Mouse (Mus musculus) hindbrain, embryonic 10.5 days (tissue): ENCODE measurements around the gene Epha1. TPM values are rescaled to one million over a fixed set of nuclear protein-coding genes. Genes with fewer than 3 reads are reported as not detected.
A peak's percentile ranks its signal among the peaks of the same experiment; 100 is the strongest.

Experiments
- DNase-seq: peaks from one replicate; pipeline ENCODE4 v3.0.0-alpha.2; 2017; ENCODE audit warnings: low spot score
- H3K27ac ChIP-seq: fragments of 300-500 bp; sonication (generic); 2 replicates; pipeline ENCODE4 v1.5.1; 2016; ENCODE audit warnings: mild to moderate bottlenecking, moderate library complexity
- H3K27me3 ChIP-seq: fragments of 300-500 bp; sonication (generic); 2 replicates; pipeline ENCODE4 v1.6.1; 2016; ENCODE audit warnings: mild to moderate bottlenecking; ENCODE audit not compliant: poor library complexity, insufficient read depth, severe bottlenecking
- H3K36me3 ChIP-seq: fragments of 300-500 bp; sonication (generic); 2 replicates; pipeline ENCODE4 v1.6.1; 2016; ENCODE audit warnings: mild to moderate bottlenecking, moderate library complexity
- H3K4me1 ChIP-seq: fragments of 300-500 bp; sonication (generic); replicated peaks from 2 replicates; pipeline ENCODE4 v1.6.1; 2016; ENCODE audit warnings: mild to moderate bottlenecking
- H3K4me3 ChIP-seq: fragments of 300-500 bp; sonication (generic); 2 replicates; pipeline ENCODE4 v1.5.1; 2016; ENCODE audit warnings: mild to moderate bottlenecking, moderate library complexity
- H3K9me3 ChIP-seq: fragments of 300-500 bp; sonication (generic); 2 replicates; pipeline ENCODE4 v1.6.1; 2016; ENCODE audit warnings: mild to moderate bottlenecking, moderate library complexity
- WGBS: fragments of 180-500 bp; shearing (Covaris S2); methylation state at CpG from one replicate; pipeline ENCODE4 v1.1.7; 2016; 5-methylcytosine and 5-hydroxymethylcytosine counted together
- polyA plus RNA-seq: library from polyadenylated mRNA; unstranded; fragments of >200 nt; fragmentation: Nextera tagmentation; extraction: Ambion mirVana; gene quantifications from 2 replicates; pipeline ENCODE4 v1.2.1, GENCODE M21; 2016

Gene Epha1
- polyA plus RNA-seq, 1 experiment from 2014 or later: 1.8 TPM

DNA sequence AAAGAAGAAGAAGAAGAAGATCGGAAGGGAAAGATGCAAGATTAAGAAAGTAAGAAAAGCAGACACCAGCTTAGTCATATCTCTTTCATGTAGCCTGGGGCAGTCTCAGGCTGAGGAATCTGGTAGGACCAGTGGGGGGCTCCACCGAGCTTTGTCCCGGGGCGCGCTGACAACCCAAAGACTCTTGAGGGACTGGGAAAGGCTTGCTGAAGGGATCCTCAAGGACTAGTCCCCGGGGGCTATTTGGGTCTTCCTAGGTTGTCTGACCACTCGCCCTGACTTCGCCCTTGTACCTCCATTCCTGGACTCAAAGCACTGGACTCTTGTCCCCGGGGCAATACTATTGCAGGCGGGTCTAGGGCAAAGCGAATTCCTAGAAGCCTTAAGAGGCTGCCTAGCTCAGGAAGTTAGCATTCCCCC lies 24.1 kb downstream of the Epha1 start:
- 1% methylated on average over 11 of the region's 11 CpGs for WGBS
- DNase-seq: peak; percentile 74
- Histone ChIP-seq H3K9me3 (no peaks in the 10 kb centered on the region), H3K27me3 (no peaks in the 10 kb centered on the region), H3K36me3 (peaks cover 27% of the 10 kb centered on the region), H3K27ac (peak overlapping the region; percentile 97), H3K4me3 (peak overlapping the region; percentile 90), H3K4me1 (peaks cover 38% of the 10 kb centered on the region)

DNA sequence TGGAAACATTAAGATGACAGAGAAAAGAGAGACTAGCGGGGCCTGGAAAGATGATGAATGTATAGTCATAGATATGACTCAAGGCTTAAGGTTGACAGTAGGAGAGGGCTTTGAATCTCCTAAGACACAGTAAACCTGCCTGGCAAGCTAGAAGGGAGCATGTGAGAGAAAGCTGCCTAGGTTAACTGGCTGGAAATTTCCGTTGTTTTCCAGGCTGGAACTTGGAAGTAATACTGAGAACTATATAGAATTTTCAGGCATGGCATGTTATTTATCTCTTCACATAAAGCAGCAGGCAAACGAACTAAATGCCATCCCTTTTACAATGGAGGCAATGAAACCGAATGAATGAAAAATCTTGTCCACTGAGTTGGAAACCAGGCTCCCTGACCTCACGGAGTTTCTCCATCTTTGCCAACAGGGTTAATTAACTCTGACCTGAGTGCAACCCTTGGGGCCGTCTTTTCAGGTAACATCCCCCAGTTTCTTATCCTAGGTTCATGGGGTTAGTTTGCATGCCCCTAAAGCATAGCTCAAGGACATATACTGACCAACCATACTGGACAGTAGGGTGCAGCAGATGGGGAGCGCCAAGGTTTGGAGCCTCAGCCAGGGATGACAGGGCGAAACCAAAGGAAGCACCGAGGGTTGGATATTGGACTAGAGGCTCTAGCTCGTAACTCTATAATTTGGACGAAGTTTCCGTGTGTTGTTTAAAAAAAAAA lies 24.6 kb downstream of the Epha1 start:
- H3K27me3 ChIP-seq: no peaks in the 10 kb centered on the region
- no peak for DNase-seq
- H3K4me1 ChIP-seq: peaks cover 35% of the 10 kb centered on the region
- H3K9me3 ChIP-seq: no peaks in the 10 kb centered on the region
- peak overlapping the region; percentile 90 for H3K4me3 ChIP-seq
- no peak overlapping the region for H3K27ac ChIP-seq
- H3K36me3 ChIP-seq: peaks cover 22% of the 10 kb centered on the region
- 39% methylated on average over 12 of the region's 12 CpGs for WGBS

DNA sequence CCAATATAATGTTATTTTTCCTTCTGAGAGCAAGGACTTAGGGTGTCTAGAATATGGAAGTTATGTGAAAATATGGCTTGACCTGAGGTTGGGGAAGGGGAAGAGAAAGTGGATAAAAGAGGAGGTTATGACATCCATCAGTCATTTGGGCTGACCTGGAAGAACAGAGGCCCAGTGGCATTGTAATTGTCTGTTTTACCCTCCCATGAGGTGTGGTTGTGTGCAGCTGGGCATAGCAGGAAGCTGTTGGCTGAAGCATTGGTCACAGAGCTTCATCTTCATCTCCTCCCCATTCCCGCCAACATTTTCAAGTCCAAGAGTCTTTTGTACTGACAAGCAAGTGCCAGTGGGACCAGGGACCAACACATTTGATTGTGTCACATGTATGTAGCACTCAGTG lies 28.8 kb downstream of the Epha1 start:
- H3K27ac ChIP-seq: no peak overlapping the region
- H3K4me1 ChIP-seq: peaks cover 5% of the 10 kb centered on the region; the same call in 1 of the 2 replicates
- no peaks in the 10 kb centered on the region for H3K27me3 ChIP-seq
- H3K36me3 ChIP-seq: no peaks in the 10 kb centered on the region
- 86% methylated on average over 1 of the region's 1 CpGs for WGBS
- H3K4me3 ChIP-seq: no peak overlapping the region
- H3K9me3 ChIP-seq: no peaks in the 10 kb centered on the region
- DNase-seq: no peak

DNA sequence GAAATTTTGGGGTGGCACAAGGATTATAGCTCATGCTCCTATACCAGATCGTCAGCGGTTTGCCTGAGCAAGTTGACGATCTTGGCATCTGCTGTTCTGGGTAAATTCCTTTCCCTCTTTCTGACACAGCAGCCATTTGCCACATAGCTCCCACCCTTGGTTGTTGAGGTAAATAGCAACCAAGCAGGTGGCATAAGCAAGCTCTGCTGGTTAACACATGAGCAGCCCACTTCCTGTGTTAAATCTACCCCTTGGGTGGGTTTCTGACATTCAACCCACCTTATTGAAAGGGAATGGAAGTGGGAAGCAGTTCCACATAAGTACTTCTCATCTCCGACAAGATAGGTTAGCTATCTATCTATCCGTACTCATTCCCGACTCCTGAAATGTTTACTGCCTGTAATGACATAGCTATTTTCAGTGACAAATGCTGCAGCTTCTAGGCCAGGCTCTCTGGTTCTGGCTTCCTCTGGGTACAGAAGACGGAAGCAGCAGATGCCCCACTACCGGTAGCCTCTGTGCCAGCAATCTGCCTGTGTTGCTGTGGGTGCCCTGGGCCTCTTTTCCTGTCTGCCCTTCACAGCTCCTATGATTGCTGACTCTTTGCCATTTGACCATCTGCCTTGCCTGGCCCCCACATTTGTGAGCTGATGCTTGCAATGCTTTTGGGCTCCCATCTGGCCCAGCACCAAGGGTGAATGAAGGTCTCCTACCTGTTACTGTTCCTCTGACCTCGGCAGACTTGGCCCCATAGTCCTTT lies 29.5 kb downstream of the Epha1 start:
- Histone ChIP-seq H3K4me1 (peaks cover 2% of the 10 kb centered on the region; the same call in 1 of the 2 replicates), H3K36me3 (no peaks in the 10 kb centered on the region), H3K27me3 (no peaks in the 10 kb centered on the region), H3K9me3 (no peaks in the 10 kb centered on the region), H3K4me3 (no peak overlapping the region), H3K27ac (no peak overlapping the region)
- no peak for DNase-seq
- 89% methylated on average over 9 of the region's 9 CpGs for WGBS

DNA sequence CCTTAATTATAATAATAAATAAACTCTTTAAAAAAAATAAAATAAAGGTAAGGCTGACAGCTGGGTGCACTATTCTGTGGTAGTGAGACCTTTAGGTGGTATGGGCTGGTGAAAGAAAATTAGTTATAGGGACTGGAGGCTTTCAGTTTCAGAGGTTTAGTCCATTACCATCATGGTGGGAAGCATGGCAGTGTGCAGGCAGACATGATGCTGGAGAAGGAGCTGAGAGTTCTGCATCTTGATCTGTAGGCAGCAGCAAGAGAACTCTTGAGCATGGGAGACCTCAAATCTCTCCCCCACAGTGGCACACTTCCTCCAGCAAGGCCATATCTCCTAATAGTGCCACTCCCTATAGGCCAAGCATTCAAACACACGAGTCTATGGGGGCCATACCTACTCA lies 30.9 kb downstream of the Epha1 start:
- WGBS: 85% methylated on average over 1 of the region's 1 CpGs
- H3K27me3 ChIP-seq: no peaks in the 10 kb centered on the region
- no peak for DNase-seq
- no peak overlapping the region for H3K4me3 ChIP-seq
- no peak overlapping the region for H3K27ac ChIP-seq
- H3K4me1 ChIP-seq: no peaks in the 10 kb centered on the region
- no peaks in the 10 kb centered on the region for H3K36me3 ChIP-seq
- H3K9me3 ChIP-seq: no peaks in the 10 kb centered on the region

DNA sequence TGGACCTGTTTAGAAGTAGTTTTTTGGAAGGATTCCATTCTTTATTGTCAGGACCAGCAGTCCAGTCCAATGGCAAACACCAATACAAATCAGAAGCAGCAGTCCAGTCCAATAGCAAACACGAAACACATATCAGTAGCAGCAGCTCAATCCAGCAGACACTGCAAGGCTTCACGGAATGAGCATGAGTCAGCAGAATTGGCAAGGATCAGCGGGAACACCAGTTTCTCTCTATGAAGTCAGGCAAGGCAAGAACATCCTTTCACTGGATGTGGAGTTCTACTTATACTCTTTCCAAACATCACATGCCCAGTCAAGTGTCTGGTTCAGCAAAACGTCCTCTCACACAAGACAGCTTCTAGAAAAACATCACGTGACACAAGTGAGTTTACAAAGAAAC lies 33.1 kb downstream of the Epha1 start:
- WGBS: 83% methylated on average over 5 of the region's 5 CpGs

DNA sequence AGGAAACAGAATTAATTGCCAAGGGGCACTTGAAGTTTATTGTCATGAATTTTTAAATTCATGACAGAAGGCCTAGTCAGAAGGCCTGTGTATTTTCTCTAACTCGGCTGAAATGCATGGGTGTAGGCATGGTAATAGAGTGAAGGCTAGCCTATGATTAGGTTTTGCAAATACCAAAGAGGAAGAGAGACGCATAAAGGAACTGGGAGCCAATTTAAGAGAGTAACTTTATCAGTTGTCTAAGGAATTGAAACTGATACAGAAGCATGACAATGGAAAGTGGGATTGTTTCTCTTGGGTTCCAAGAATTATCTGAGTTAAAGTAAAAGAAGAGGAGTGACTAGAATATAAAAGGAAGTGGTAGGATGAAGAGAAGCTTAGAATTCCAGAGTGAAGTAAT lies 33.9 kb downstream of the Epha1 start:
- no peak for DNase-seq
- Histone ChIP-seq H3K27me3 (no peaks in the 10 kb centered on the region), H3K27ac (no peak overlapping the region), H3K4me3 (no peak overlapping the region), H3K36me3 (no peaks in the 10 kb centered on the region), H3K4me1 (no peaks in the 10 kb centered on the region), H3K9me3 (no peaks in the 10 kb centered on the region)
- 89% methylated on average over 2 of the region's 2 CpGs for WGBS

More for the DNA sequence above, 33.1 kb downstream of the Epha1 start:
- Histone ChIP-seq H3K9me3 (no peaks in the 10 kb centered on the region), H3K4me1 (no peaks in the 10 kb centered on the region), H3K36me3 (no peaks in the 10 kb centered on the region), H3K27ac (no peak overlapping the region), H3K27me3 (no peaks in the 10 kb centered on the region), H3K4me3 (no peak overlapping the region)
- DNase-seq: no peak

DNA sequence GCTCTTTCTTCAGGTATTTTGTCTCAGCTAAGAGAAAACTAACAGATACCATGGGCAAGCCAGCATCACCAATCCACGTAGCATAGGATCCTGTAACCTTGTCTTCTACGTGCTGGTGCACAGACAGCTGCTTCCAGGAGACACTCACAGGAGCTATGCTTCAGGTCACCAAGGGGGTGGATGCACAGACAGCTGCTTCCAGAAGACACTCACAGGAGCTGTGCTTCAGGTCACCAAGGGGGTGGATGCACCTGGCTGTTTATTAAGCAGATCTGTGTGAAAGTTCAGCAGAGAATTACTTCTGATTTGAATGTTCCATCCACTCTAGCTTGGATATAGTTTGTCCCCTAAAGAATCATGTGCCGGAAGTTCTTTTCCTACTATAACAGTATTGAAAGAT lies 42.1 kb downstream of the Epha1 start:
- H3K36me3 ChIP-seq: no peaks in the 10 kb centered on the region
- no peaks in the 10 kb centered on the region for H3K9me3 ChIP-seq
- no peak overlapping the region for H3K4me3 ChIP-seq
- H3K4me1 ChIP-seq: no peaks in the 10 kb centered on the region
- no peak overlapping the region for H3K27ac ChIP-seq
- no peak for DNase-seq
- WGBS: 89% methylated on average over 3 of the region's 3 CpGs
- H3K27me3 ChIP-seq: no peaks in the 10 kb centered on the region

DNA sequence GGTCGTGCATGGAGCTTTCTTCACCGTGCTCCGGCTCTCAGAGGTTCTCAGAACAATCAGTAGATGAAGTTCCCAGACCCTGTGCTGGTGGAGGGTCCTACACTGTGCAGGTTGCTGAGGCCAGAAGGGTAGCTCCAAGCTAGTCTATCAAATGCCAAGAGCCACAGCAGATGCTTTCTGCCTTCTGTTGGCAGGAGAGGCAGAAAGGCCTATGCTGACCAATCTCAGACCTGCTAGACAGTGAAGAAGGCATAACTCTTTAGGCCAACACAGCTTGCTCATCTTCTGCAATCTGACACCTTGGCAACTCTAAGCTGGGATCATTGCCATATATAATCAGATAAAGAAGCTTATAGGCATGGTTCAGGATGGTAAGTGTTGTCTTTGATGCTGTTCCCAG lies 42.9 kb downstream of the Epha1 start:
- Histone ChIP-seq H3K27me3 (no peaks in the 10 kb centered on the region), H3K36me3 (no peaks in the 10 kb centered on the region), H3K4me1 (no peaks in the 10 kb centered on the region), H3K4me3 (no peak overlapping the region), H3K9me3 (no peaks in the 10 kb centered on the region), H3K27ac (no peak overlapping the region)
- DNase-seq: no peak
- WGBS: 76% methylated on average over 3 of the region's 3 CpGs

DNA sequence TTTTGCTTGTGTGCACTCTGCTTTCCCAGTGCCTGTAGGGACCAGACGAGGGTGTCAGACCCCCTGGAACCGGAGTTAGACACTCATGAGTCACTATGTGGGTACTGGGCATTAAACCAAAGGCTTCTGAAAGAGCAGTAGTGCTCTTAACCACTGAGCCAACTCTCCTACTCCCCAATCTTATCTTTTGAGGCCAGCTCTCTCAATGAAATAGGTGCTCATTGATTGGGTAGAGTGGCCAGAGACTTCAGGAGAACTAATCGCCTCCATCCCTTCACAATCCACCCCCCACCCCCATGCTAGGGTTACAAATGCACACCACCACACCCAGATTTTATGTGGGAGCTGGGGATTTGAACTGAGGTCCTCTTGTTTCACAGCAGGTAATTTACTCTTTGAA lies 44.3 kb downstream of the Epha1 start:
- Histone ChIP-seq H3K4me1 (peaks cover 4% of the 10 kb centered on the region), H3K9me3 (no peaks in the 10 kb centered on the region), H3K27ac (no peak overlapping the region), H3K27me3 (peaks cover 1% of the 10 kb centered on the region), H3K36me3 (no peaks in the 10 kb centered on the region), H3K4me3 (no peak overlapping the region)
- WGBS: 78% methylated on average over 3 of the region's 3 CpGs
- DNase-seq: no peak

DNA sequence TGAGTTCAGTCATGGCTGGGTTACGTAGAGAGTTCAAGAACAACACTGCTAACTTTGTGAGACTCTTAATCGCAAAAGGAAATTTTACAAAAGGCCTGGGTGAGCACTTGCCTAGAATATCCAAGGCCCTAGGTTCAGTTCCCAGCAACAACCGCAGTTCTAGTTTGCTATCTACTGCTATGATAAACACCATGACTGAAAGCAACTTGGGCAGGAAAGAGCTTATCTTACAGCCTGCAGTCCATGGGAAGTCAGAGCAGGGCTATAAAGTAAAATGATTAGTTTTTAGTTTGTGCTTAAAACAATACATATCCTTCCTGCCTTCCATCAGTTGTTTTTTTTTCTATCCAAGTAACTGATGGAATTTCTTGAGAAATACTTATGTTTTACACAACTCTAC lies 46.6 kb downstream of the Epha1 start:
- Histone ChIP-seq H3K4me3 (no peak overlapping the region), H3K4me1 (peaks cover 14% of the 10 kb centered on the region), H3K27ac (no peak overlapping the region), H3K36me3 (no peaks in the 10 kb centered on the region), H3K27me3 (peaks cover 24% of the 10 kb centered on the region), H3K9me3 (no peaks in the 10 kb centered on the region)
- DNase-seq: no peak
- WGBS: 93% methylated on average over 3 of the region's 3 CpGs

DNA sequence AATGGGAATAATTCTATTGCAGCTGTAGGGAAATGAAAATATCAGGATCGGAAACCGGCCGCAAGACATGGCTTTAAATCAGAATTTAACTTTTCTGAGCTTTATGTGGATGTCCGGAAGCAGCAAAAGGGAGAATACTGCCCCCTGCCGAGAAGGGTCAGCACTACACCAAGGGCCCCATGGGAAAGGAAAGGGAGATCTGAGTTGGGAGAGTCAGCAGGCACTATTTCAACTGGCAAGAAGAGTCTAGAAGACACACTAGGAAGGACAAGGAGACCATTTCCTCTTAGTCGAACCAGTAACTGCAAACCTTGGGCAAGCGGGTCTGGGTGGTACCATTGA lies 47.8 kb downstream of the Epha1 start:
- Histone ChIP-seq H3K36me3 (0 out of 2 replicates have a peak, but pooled peaks cover 6% of the 10 kb centered on the region), H3K9me3 (no peaks in the 10 kb centered on the region), H3K27me3 (peaks cover 32% of the 10 kb centered on the region), H3K27ac (peak overlapping the region; percentile 92), H3K4me1 (peaks cover 14% of the 10 kb centered on the region), H3K4me3 (peak overlapping the region; percentile 81)
- peak; percentile 88 for DNase-seq
- 4% methylated on average over 7 of the region's 7 CpGs for WGBS

DNA sequence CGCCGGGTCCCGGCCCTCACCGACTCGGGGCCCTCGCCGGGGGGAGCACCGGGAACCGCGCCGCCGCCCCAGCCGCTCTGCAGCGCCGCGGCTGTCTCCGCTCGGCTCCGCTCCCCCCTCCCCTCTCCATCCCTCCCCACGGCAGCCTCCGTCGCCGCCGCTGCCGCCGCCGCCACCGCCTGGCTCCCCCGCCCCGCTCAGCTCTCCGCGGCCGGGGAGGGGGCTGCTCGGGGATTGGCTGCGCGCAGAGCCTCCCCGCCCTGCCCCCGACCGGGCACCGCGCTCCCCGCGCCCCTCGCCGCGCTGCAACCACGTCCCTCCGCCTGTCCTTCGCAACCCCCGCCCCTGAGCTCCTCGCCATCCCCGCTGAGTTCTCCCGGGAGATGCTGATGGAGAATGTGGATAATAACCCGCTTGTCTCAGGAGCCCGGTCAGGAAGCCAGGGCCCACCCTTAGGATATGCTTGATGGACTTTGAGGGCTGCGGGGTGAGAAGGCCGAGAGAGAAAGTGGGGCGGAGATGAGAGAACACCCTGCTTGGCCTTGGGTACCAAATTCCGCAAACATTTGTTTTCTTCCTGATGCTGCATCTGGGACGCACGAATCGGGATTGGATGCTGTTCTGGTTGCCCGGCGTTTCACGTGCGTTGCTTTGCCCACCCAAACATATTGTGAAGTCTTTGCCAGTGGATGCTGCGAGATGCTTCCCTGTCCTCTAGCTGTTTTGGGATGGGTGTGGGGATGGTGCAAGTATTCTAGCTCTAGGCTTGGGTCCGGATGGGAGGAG lies 48.4 kb downstream of the Epha1 start, which contains the start of gene Fam131b:
Fam131b (minus strand) TSS at position 162 of the 786 bp plus-strand sequence.
- H3K9me3 ChIP-seq: no peaks in the 10 kb centered on the region

More for the DNA sequence above, 48.4 kb downstream of the Epha1 start, which contains the start of gene Fam131b:
- Histone ChIP-seq H3K27me3 (peaks cover 32% of the 10 kb centered on the region), H3K27ac (peak within 1 kb of the TSS; percentile 92), H3K36me3 (0 out of 2 replicates have a peak, but pooled peaks cover 6% of the 10 kb centered on the region), H3K4me3 (peak within 1 kb of the TSS; percentile 81), H3K4me1 (peaks cover 14% of the 10 kb centered on the region)
- DNase-seq: peak; percentile 71
- 1% methylated on average over 62 of the region's 68 CpGs for WGBS
